Mouse (Mus musculus) liver, adult 2 months (tissue): Measurements from ENCODE around the gene Pax3. TPM values are rescaled to one million over a fixed set of nuclear protein-coding genes. Genes with fewer than 3 reads are reported as not detected.

Source experiments
- DNase-seq: peaks from one replicate; pipeline ENCODE4 v3.0.0-alpha.2; 2011; ENCODE audit warnings: low read depth, low spot score; ENCODE audit errors: extremely low read depth
- H3K27ac ChIP-seq: fragments of 200-500 bp; replicated peaks from 2 replicates; pipeline ENCODE4 v1.5.1; 2012; ENCODE audit warnings: low read depth, mild to moderate bottlenecking, control low read depth, inconsistent platforms, low read length; ENCODE audit not compliant: insufficient read depth
- H3K27me3 ChIP-seq: fragments of 200-500 bp; 2 replicates; pipeline ENCODE4 v1.6.1; 2012; ENCODE audit warnings: mild to moderate bottlenecking, moderate library complexity, low read length, inconsistent platforms; ENCODE audit not compliant: control insufficient read depth, insufficient read depth
- H3K36me3 ChIP-seq: fragments of 200-500 bp; 2 replicates; pipeline ENCODE4 v1.6.1; 2012; ENCODE audit warnings: low read length, inconsistent platforms; ENCODE audit not compliant: control insufficient read depth, insufficient read depth
- H3K4me1 ChIP-seq: fragments of 200-500 bp; 2 replicates; pipeline ENCODE4 v1.6.1; 2011; ENCODE audit warnings: low read length; ENCODE audit not compliant: control insufficient read depth, insufficient read depth
- H3K4me3 ChIP-seq: fragments of 200-500 bp; 2 replicates; pipeline ENCODE4 v1.5.1; 2011; ENCODE audit warnings: low read depth, mild to moderate bottlenecking, control low read depth, low read length, moderate library complexity; ENCODE audit not compliant: insufficient read depth
- H3K79me2 ChIP-seq: fragments of 200-500 bp; 2 replicates; pipeline ENCODE4 v1.6.1; 2012; ENCODE audit warnings: inconsistent platforms, mild to moderate bottlenecking, low read length, moderate library complexity; ENCODE audit not compliant: control insufficient read depth, insufficient read depth
- H3K9ac ChIP-seq: fragments of 200-500 bp; 2 replicates; pipeline ENCODE4 v1.6.1; 2012; ENCODE audit warnings: low read depth, mild to moderate bottlenecking, control low read depth, inconsistent platforms, low read length
- CTCF ChIP-seq: fragments of 200-500 bp; IDR thresholded peaks from 2 replicates; pipeline ENCODE4 v1.5.1; 2011; ENCODE audit warnings: low read depth, low read length, control low read depth
- POLR2A ChIP-seq: fragments of 200-500 bp; IDR thresholded peaks from 2 replicates; pipeline ENCODE4 v1.6.1; 2011; ENCODE audit warnings: low read length, control low read depth; ENCODE audit not compliant: insufficient read depth; ENCODE audit errors: extremely low read depth
- WGBS: fragments of 180-500 bp; shearing (Covaris S2); methylation state at CpG from one replicate; pipeline ENCODE4 v1.1.7; 2018; 5-methylcytosine and 5-hydroxymethylcytosine counted together
- polyA plus RNA-seq: library from polyadenylated mRNA; depleted of rRNA; stranded (reverse); fragments of >200 nt; gene quantifications from 2 replicates; pipeline ENCODE4 v1.2.3, GENCODE M21; 2012
- total RNA-seq: library from RNA; depleted of rRNA; stranded (reverse); fragments of >200 nt; gene quantifications from 2 replicates; pipeline ENCODE4 v1.2.3, GENCODE M21; 2014

The Pax3 gene
- total and polyA plus RNA-seq, 2 experiments: not detected

- WGBS: 14% methylated on average over 6 of the region's 6 CpGs
- peak; percentile 53 for DNase-seq
- Histone ChIP-seq H3K27me3 (no peaks in the 10 kb centered on the region), H3K79me2 (no peaks in the 10 kb centered on the region), H3K27ac (no peak overlapping the region), H3K36me3 (no peaks in the 10 kb centered on the region), H3K9ac (no peak overlapping the region), H3K4me3 (no peak overlapping the region), H3K4me1 (no peaks in the 10 kb centered on the region; the same call in 1 of the 2 replicates)
- no peak for TF ChIP-seq CTCF
- no peak for TF ChIP-seq POLR2A
Observed at GRCm38 (mm10) chr1:78157930-78158329, 39.0 kb downstream of the Pax3 start.

GRCm38 (mm10) chr1:78155796-78156195 is 41.1 kb downstream of the Pax3 start:
- TF ChIP-seq POLR2A: no peak
- no peak for TF ChIP-seq CTCF
- WGBS: 64% methylated on average over 4 of the region's 4 CpGs
- Histone ChIP-seq H3K36me3 (no peaks in the 10 kb centered on the region), H3K4me1 (no peaks in the 10 kb centered on the region; the same call in 1 of the 2 replicates), H3K27me3 (no peaks in the 10 kb centered on the region), H3K9ac (no peak overlapping the region), H3K27ac (no peak overlapping the region), H3K79me2 (no peaks in the 10 kb centered on the region), H3K4me3 (no peak overlapping the region)
- DNase-seq: peak; percentile 75

GRCm38 (mm10) chr1:78148011-78148623 is 48.8 kb downstream of the Pax3 start:
- no peaks in the 10 kb centered on the region for H3K79me2 ChIP-seq
- 0 out of 2 replicates have a peak, but pooled peaks cover 3% of the 10 kb centered on the region for H3K27me3 ChIP-seq
- no peak for TF ChIP-seq POLR2A
- no peak for TF ChIP-seq CTCF
- DNase-seq: peak; percentile 21
- H3K4me1 ChIP-seq: peaks cover 4% of the 10 kb centered on the region; the same call in 1 of the 2 replicates
- no peak overlapping the region for H3K27ac ChIP-seq
- 60% methylated on average over 2 of the region's 2 CpGs for WGBS
- no peak overlapping the region for H3K9ac ChIP-seq
- H3K36me3 ChIP-seq: no peaks in the 10 kb centered on the region
- H3K4me3 ChIP-seq: no peak overlapping the region

- Histone ChIP-seq H3K79me2 (no peaks in the 10 kb centered on the region), H3K27me3 (0 out of 2 replicates have a peak, but pooled peaks cover 3% of the 10 kb centered on the region), H3K4me1 (peaks cover 12% of the 10 kb centered on the region), H3K9ac (no peak overlapping the region), H3K27ac (no peak overlapping the region), H3K36me3 (no peaks in the 10 kb centered on the region), H3K4me3 (no peak overlapping the region)
- TF ChIP-seq POLR2A: no peak
- no peak for TF ChIP-seq CTCF
- no peak for DNase-seq
- WGBS: 33% methylated on average over 6 of the region's 6 CpGs
Observed at GRCm38 (mm10) chr1:78143403-78143802, 53.5 kb downstream of the Pax3 start.

- H3K27ac ChIP-seq: no peak overlapping the region
- H3K9ac ChIP-seq: no peak overlapping the region
- DNase-seq: no peak
- no peaks in the 10 kb centered on the region for H3K36me3 ChIP-seq
- H3K27me3 ChIP-seq: 0 out of 2 replicates have a peak, but pooled peaks cover 3% of the 10 kb centered on the region
- H3K4me1 ChIP-seq: peaks cover 12% of the 10 kb centered on the region
- H3K79me2 ChIP-seq: no peaks in the 10 kb centered on the region
- WGBS: 22% methylated on average over 6 of the region's 6 CpGs
- no peak overlapping the region for H3K4me3 ChIP-seq
- no peak for TF ChIP-seq POLR2A
- TF ChIP-seq CTCF: no peak
Observed at GRCm38 (mm10) chr1:78142912-78143311, 54.0 kb downstream of the Pax3 start.
